Mouse (Mus musculus): ENCODE data around the gene Polr2l.

DNA sequence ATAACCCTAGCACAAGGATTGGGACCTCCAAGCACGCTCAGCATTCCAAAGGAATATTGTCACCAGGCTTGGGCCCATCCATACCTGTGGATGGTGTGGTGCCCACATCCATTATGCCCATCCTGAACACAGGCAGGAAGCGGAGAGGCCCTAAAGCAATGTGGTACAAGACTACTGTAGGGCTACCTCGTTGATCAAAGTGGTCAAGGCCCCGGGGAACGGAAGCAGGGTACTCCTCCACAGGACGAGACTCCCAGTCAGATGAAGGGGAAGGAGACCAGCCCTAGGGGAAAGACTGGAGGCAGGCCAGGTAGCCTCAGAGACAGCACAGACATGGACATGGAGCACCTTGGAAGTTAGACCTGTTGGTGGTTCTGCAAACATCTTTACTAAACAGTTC, 2.2 kb downstream of the Polr2l start:
- TF ChIP-seq POLR2A (IDR thresholded peaks at IDR 0.05; ENCODE audit: borderline replicate concordance, extremely low read depth, insufficient read depth, insufficient read length, poor library complexity, severe bottlenecking) (no peak), CTCF (IDR thresholded peaks at IDR 0.05; ENCODE audit: borderline replicate concordance, extremely low read depth, insufficient read depth, insufficient read length) (no peak)
